Mouse (Mus musculus) midbrain, embryonic 11.5 days (tissue): ENCODE results near the gene 1700001C19Rik. TPM values are rescaled to one million over a fixed set of nuclear protein-coding genes. Genes with fewer than 3 reads are reported as not detected.

Experiments used
- ATAC-seq: fragments of 200-750 bp; cut with Nextera tagmentation; 2 replicates; pipeline ENCODE4 v1.8.0; 2017; ENCODE audit warnings: moderate TSS enrichment, moderate library complexity; ENCODE audit not compliant: low FRiP score
- DNase-seq: peaks from one replicate; pipeline ENCODE4 v3.0.0; 2015; ENCODE audit warnings: low spot score; ENCODE audit errors: missing footprints
- H3K27ac ChIP-seq: fragments of 300-500 bp; sonication (generic); 2 replicates; pipeline ENCODE4 v1.5.1; 2014; ENCODE audit warnings: low read depth, low read length
- H3K27me3 ChIP-seq: fragments of 300-500 bp; sonication (generic); 2 replicates; pipeline ENCODE4 v1.6.1; 2014; ENCODE audit warnings: mild to moderate bottlenecking, low read length, moderate library complexity, mixed read lengths; ENCODE audit not compliant: control insufficient read depth, insufficient read depth
- H3K36me3 ChIP-seq: fragments of 300-500 bp; sonication (generic); 2 replicates; pipeline ENCODE4 v1.6.1; 2014; ENCODE audit warnings: mild to moderate bottlenecking, low read length, moderate library complexity, mixed read lengths; ENCODE audit not compliant: control insufficient read depth, insufficient read depth
- H3K4me1 ChIP-seq: fragments of 300-500 bp; sonication (generic); 2 replicates; pipeline ENCODE4 v1.6.1; 2014; ENCODE audit warnings: low read length; ENCODE audit not compliant: control insufficient read depth, insufficient read depth
- H3K4me2 ChIP-seq: fragments of 300-500 bp; sonication (generic); 2 replicates; pipeline ENCODE4 v1.6.1; 2014; ENCODE audit warnings: mild to moderate bottlenecking, moderate library complexity
- H3K4me3 ChIP-seq: fragments of 300-500 bp; sonication (generic); 2 replicates; pipeline ENCODE4 v1.5.1; 2014; ENCODE audit warnings: low read depth, low read length
- H3K9ac ChIP-seq: fragments of 300-500 bp; sonication (generic); 2 replicates; pipeline ENCODE4 v1.6.1; 2014; ENCODE audit warnings: low read length
- H3K9me3 ChIP-seq: fragments of 300-500 bp; sonication (generic); 2 replicates; pipeline ENCODE4 v1.6.1; 2016; ENCODE audit warnings: low read length; ENCODE audit not compliant: control insufficient read depth
- WGBS: fragments of 180-500 bp; shearing (Covaris S2); extraction: QIAGEN DNeasy Blood & Tissue Kit; methylation state at CpG from one replicate; pipeline ENCODE4 v1.1.7; 2014; 5-methylcytosine and 5-hydroxymethylcytosine counted together
- polyA plus RNA-seq: library from polyadenylated mRNA; unstranded; fragments of >200 nt; fragmentation: Nextera tagmentation; extraction: Ambion mirVana; gene quantifications from 2 replicates; pipeline ENCODE4 v1.2.1, GENCODE M21; 2014

The 1700001C19Rik gene
- polyA plus RNA-seq, 1 experiment from 2014 or later = 0.18 TPM

- no peak within 1 kb of the TSS for H3K9ac ChIP-seq
- H3K27ac ChIP-seq = no peak within 1 kb of the TSS
- ATAC-seq (no peak), DNase-seq (no peak)
- no peaks in the 10 kb centered on the region for H3K36me3 ChIP-seq
- peaks cover 7% of the 10 kb centered on the region for H3K4me1 ChIP-seq
- 8% methylated on average over 10 of the region's 10 CpGs for WGBS
- no peaks in the 10 kb centered on the region; the same call in 1 of the 2 replicates for H3K27me3 ChIP-seq
- no peak within 1 kb of the TSS for H3K4me2 ChIP-seq
- no peaks in the 10 kb centered on the region for H3K9me3 ChIP-seq
- H3K4me3 ChIP-seq = no peak within 1 kb of the TSS
Measured at GRCm38 (mm10) chr17:47400451-47400850, 36.7 kb downstream of the 1700001C19Rik start, which contains the start of gene Guca1a. Gene Guca1a, minus strand, starts transcription at chr17:47400584.

GRCm38 (mm10) chr17:47399091-47399490, 38.1 kb downstream of the 1700001C19Rik start:
- H3K27me3 ChIP-seq = peaks cover 6% of the 10 kb centered on the region

GRCm38 (mm10) chr17:47395376-47395913, 41.7 kb downstream of the 1700001C19Rik start:
- Histone ChIP-seq H3K4me2 (peak overlapping the region; percentile 34), H3K27me3 (peaks cover 7% of the 10 kb centered on the region), H3K9ac (no peak overlapping the region), H3K36me3 (no peaks in the 10 kb centered on the region), H3K9me3 (no peaks in the 10 kb centered on the region), H3K4me1 (peaks cover 8% of the 10 kb centered on the region; the same call in 1 of the 2 replicates), H3K4me3 (no peak overlapping the region), H3K27ac (no peak overlapping the region)
- WGBS = 2% methylated on average over 20 of the region's 20 CpGs
- DNase-seq (peak; percentile 94), ATAC-seq (peak; percentile 80)

More at GRCm38 (mm10) chr17:47399091-47399490, 38.1 kb downstream of the 1700001C19Rik start:
- ATAC-seq (no peak), DNase-seq (no peak)
- Histone ChIP-seq H3K4me1 (peaks cover 12% of the 10 kb centered on the region), H3K27ac (no peak overlapping the region), H3K9ac (no peak overlapping the region), H3K36me3 (no peaks in the 10 kb centered on the region), H3K9me3 (no peaks in the 10 kb centered on the region), H3K4me2 (no peak overlapping the region), H3K4me3 (no peak overlapping the region)
- WGBS = 85% methylated on average over 8 of the region's 8 CpGs

- H3K27ac ChIP-seq = no peak overlapping the region
- WGBS = 19% methylated on average over 24 of the region's 24 CpGs
- no peaks in the 10 kb centered on the region for H3K36me3 ChIP-seq
- peak overlapping the region; percentile 34 for H3K4me2 ChIP-seq
- DNase-seq (no peak), ATAC-seq (no peak)
- H3K4me3 ChIP-seq = no peak overlapping the region
- H3K27me3 ChIP-seq = peaks cover 7% of the 10 kb centered on the region
- H3K4me1 ChIP-seq = 0 out of 2 replicates have a peak, but pooled peaks cover 5% of the 10 kb centered on the region
- 0 out of 2 replicates have a peak overlapping the region, but pooled peaks have one; percentile 5 for H3K9ac ChIP-seq
- H3K9me3 ChIP-seq = no peaks in the 10 kb centered on the region
Measured at GRCm38 (mm10) chr17:47394223-47394869, 42.8 kb downstream of the 1700001C19Rik start.

- WGBS = 52% methylated on average over 4 of the region's 4 CpGs
- DNase-seq (peak; percentile 94), ATAC-seq (no peak)
- Histone ChIP-seq H3K9ac (no peak overlapping the region), H3K4me3 (no peak overlapping the region), H3K36me3 (no peaks in the 10 kb centered on the region), H3K4me2 (no peak overlapping the region), H3K9me3 (no peaks in the 10 kb centered on the region; the same call in 1 of the 2 replicates), H3K4me1 (0 out of 2 replicates have a peak, but pooled peaks cover 3% of the 10 kb centered on the region), H3K27me3 (no peaks in the 10 kb centered on the region; the same call in 1 of the 2 replicates), H3K27ac (no peak overlapping the region)
Measured at GRCm38 (mm10) chr17:47386649-47387048, 50.5 kb downstream of the 1700001C19Rik start.

- Histone ChIP-seq H3K4me1 (0 out of 2 replicates have a peak, but pooled peaks cover 3% of the 10 kb centered on the region), H3K9ac (no peak within 1 kb of the TSS), H3K9me3 (no peaks in the 10 kb centered on the region; the same call in 1 of the 2 replicates), H3K27ac (no peak within 1 kb of the TSS), H3K27me3 (no peaks in the 10 kb centered on the region; the same call in 1 of the 2 replicates), H3K4me3 (no peak within 1 kb of the TSS), H3K36me3 (no peaks in the 10 kb centered on the region), H3K4me2 (no peak within 1 kb of the TSS)
- no peak for ATAC-seq
- WGBS = 35% methylated on average over 10 of the region's 10 CpGs
- no peak for DNase-seq
Measured at GRCm38 (mm10) chr17:47385145-47385544, 52.0 kb downstream of the 1700001C19Rik start, which contains the start of gene Guca1b. Gene Guca1b, plus strand, starts transcription at chr17:47385393.

GRCm38 (mm10) chr17:47384064-47384463, 53.1 kb downstream of the 1700001C19Rik start:
- ATAC-seq (no peak), DNase-seq (no peak)
- Histone ChIP-seq H3K27ac (no peak overlapping the region), H3K4me3 (no peak overlapping the region), H3K9ac (no peak overlapping the region), H3K9me3 (no peaks in the 10 kb centered on the region; the same call in 1 of the 2 replicates), H3K4me1 (0 out of 2 replicates have a peak, but pooled peaks cover 3% of the 10 kb centered on the region), H3K4me2 (no peak overlapping the region), H3K27me3 (no peaks in the 10 kb centered on the region; the same call in 1 of the 2 replicates), H3K36me3 (0 out of 2 replicates have a peak, but pooled peaks cover 2% of the 10 kb centered on the region)
- 90% methylated on average over 3 of the region's 3 CpGs for WGBS

GRCm38 (mm10) chr17:47383266-47383665, 53.9 kb downstream of the 1700001C19Rik start:
- ATAC-seq = no peak
- 90% methylated on average over 4 of the region's 4 CpGs for WGBS

GRCm38 (mm10) chr17:47381917-47382316, 55.3 kb downstream of the 1700001C19Rik start:
- WGBS = 48% methylated on average over 11 of the region's 11 CpGs
- Histone ChIP-seq H3K4me2 (no peak overlapping the region), H3K36me3 (peaks cover 4% of the 10 kb centered on the region; the same call in 1 of the 2 replicates), H3K27ac (no peak overlapping the region), H3K9ac (no peak overlapping the region), H3K4me3 (no peak overlapping the region), H3K27me3 (no peaks in the 10 kb centered on the region; the same call in 1 of the 2 replicates), H3K9me3 (no peaks in the 10 kb centered on the region; the same call in 1 of the 2 replicates), H3K4me1 (0 out of 2 replicates have a peak, but pooled peaks cover 3% of the 10 kb centered on the region)
- DNase-seq (no peak), ATAC-seq (no peak)

More at GRCm38 (mm10) chr17:47383266-47383665, 53.9 kb downstream of the 1700001C19Rik start:
- no peak for DNase-seq
- H3K36me3 ChIP-seq = 0 out of 2 replicates have a peak, but pooled peaks cover 2% of the 10 kb centered on the region
- H3K4me2 ChIP-seq = no peak overlapping the region
- no peak overlapping the region for H3K27ac ChIP-seq
- no peak overlapping the region for H3K4me3 ChIP-seq
- H3K9ac ChIP-seq = no peak overlapping the region
- H3K9me3 ChIP-seq = no peaks in the 10 kb centered on the region; the same call in 1 of the 2 replicates
- H3K4me1 ChIP-seq = 0 out of 2 replicates have a peak, but pooled peaks cover 3% of the 10 kb centered on the region
- no peaks in the 10 kb centered on the region; the same call in 1 of the 2 replicates for H3K27me3 ChIP-seq
